Mouse (Mus musculus): Measurements from ENCODE around the gene Atp8a1. TPM values are rescaled to one million over a fixed set of nuclear protein-coding genes. Genes with fewer than 3 reads are reported as not detected.

Atp8a1 gene
- polyA plus RNA-seq, 1 experiment: 2.6 TPM

DNA sequence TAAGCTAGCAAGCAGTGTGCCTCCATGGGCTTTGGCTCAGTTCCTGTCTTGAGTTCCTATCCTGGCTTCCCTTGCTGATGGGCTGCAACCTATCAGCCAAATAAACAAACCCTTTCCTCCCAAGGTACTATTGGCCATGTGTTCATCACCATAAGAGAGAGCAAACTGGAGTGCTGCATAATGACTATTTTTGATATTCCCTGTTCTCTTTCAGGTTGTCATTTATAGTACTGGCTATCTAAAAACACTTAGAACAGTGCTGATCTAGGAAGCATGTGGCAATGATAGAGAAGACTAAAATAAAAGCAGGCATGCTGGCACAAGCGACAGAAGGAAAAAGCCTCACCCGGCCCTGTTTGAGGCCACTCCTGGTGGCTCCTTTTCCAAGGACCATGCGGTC, 149.1 kb downstream of the Atp8a1 start:
- 90% methylated on average over 3 of the region's 3 CpGs for WGBS
- DNase-seq (ENCODE audit: low read depth, low spot score): no peak

DNA sequence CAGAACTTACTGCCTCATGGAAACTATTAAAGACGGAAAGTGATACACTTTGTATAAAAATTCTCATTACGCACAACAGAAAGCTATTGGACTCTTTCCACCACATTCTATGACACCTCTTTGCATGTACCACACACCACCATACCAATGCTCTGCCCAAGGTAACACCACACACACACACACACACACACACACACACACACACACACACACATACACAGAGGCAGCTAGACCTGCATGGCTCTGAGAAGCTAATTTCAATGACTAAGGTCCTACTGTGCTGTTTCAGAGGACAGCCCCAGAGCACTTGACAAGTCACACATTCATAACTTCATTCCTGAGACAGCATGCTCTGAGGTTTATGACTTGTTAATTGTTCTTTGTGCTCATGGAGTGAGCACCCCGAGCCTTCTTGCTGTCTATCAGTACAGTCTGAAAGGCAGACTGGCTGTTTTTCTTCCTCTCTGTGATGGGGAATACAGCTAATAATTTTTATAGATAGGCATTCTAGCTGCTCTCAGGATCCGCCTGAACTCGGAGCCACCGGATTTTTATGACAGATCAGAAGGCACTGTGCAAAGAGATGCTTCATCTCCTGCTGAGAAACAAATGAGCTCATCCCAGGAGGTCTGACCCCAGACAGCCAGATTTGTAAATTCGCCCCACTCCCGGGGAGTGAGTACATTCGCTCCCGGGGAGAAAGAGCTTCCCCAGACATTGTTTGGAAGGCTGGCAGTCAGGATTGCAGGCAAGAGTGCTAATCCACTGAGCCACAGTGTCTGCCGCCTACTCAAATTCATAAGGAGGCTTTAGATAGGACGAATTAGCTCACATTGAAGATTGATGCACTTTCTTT, 150.3 kb downstream of the Atp8a1 start:
- DNase-seq (ENCODE audit: low read depth, low spot score): no peak
- WGBS: 56% methylated on average over 12 of the region's 12 CpGs

DNA sequence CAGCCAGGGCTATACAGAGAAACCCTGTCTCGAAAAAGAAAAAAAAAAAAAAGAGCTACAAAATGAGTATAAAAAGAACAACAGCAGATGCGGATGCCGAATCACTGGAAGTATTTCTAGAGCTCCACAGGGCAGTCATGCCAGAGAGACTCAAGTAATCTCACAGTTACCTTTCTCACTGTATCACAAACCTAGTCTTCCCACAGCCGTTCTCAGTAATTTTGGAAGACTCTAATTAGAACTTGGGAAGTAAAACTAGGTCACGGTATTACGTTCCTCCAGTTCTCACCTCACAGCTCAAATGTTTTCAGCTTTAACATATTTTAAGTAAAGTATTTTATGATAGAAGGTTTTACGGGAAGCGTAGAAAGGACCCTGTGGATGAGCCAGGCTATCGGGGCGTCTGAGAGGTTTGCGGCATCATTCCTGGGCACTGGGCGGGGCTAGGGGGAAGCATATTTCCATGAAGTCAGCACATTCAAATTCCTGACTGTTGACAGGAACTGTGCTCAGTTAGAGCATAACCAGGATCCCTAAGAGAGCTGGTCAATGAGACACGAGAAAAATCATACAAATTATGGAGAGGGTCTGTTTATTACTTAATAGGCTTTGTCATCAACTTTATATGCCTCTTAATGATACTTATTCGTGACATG, 152.1 kb downstream of the Atp8a1 start:
- no peak for DNase-seq (ENCODE audit: low read depth, low spot score)
- WGBS: 87% methylated on average over 14 of the region's 14 CpGs

DNA sequence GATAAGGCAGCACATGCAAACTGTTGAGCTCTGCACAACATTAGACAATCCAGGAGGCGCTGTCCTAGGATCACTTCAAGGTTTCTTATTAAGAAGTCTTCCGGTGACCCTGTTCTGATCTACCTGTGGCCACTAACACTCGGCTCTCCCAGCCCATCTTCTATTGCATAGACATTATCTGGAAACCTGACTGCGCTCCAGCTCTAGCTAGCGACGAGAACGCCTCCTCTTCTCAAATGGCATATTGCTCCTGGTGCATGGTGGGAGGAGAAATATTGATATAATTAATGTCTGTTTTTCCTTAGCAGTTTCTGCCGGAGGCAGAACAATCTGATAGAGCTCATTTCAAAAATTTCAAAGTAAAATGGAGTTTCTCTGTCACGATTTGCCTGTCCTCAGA, 156.9 kb downstream of the Atp8a1 start:
- no peak for DNase-seq (ENCODE audit: low read depth, low spot score)
- 94% methylated on average over 9 of the region's 9 CpGs for WGBS

DNA sequence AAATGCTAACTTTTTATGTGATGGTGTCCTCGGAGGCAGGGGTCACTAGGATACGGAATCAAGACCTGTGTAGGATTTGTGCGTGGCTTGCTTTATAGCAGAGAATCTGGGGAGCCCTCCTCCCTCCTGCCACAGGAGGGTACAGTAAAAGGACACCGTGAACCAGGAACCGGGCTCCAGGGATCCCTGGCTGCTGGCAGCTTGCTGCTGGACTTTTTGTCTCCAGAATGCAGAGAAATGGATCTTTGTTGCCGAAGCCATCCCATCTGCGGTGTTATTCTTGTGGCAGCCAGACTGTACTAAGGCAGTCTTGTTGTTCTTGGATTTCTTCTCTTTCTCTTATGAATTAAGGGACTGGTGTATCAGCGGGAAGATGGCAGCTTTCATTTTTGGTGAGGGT, 159.2 kb downstream of the Atp8a1 start:
- 88% methylated on average over 8 of the region's 8 CpGs for WGBS
- no peak for DNase-seq (ENCODE audit: low read depth, low spot score)

DNA sequence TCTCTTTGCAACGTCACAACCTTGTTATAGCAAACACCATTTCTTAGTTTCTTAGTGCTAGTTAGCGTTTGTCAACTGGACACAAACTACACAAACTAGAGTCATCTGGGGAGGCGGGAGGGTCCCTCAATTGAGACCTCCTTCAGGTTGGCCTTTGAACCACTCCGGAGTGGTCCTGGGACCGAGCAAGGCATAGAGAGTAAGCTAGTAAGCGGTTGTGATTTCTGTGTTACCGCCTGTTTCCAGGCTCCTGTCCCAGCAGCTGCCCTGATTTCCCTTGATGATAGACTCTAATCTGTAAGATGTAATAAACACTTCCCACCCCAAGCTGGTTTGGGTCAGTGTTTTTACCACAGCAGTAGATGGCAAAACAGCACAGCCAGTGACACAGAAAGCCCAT, 161.3 kb downstream of the Atp8a1 start:
- WGBS: 85% methylated on average over 7 of the region's 7 CpGs
- no peak for DNase-seq (ENCODE audit: low read depth, low spot score)

DNA sequence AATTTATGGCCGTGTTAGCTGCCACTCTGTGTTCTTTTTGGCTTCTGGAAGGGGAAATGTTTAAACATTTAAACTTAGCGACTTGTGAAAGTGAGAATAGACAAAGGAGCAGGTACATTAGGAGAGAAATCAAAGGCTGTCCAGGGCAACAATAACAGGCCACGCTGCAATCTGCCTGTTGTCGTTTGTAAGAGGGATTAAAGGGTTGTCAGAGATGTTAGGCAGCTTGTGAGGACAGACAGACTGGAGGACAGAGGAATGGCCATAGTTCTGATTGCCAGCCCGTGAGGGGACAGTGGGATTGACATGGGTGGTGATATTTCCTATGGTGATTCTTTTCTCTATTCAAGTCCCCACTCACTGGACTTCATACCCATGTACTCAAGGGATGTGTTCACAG, 161.8 kb downstream of the Atp8a1 start:
- WGBS: 68% methylated on average over 5 of the region's 5 CpGs

DNA sequence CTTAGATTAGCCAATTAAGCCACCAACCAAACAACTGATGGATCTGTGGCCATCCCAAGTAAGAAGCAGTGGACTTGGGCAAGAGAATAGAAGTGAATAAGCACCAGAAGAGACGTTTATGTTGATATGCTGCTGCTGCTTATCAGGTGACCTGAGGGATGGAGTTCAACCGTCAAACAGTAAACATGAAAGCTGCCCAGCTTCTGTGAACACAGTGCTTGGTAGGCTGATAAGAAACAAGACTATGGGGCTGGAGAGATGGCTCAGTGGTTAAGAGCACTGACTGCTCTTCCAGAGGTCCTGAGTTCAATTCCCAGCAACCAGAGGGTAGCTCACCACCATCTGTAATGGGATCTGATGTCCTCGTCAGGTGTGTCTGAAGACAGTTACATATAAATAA, 168.4 kb downstream of the Atp8a1 start:
- 75% methylated on average over 3 of the region's 3 CpGs for WGBS
- no peak for DNase-seq (ENCODE audit: low read depth, low spot score)

More for the DNA sequence above, 161.8 kb downstream of the Atp8a1 start:
- DNase-seq (ENCODE audit: low read depth, low spot score): no peak

DNA sequence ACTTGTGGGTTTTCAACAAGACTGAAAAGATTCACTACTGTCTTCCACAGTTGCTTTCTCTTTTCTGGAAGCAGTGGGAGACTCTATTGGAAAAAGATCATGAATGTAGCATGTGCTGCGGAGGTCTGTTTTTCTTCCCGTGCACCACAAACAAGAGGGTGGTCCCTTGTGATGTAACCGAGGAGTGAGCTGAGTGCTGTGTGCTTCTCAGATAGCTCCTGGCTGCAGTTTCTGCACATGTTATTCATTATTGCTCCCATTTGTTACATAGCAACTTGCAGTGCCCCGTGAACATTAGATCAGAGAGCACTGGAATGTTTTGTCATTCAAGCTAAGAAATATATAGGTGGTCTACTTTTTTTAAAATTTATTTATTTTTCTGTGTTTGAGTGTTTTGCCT, 174.2 kb downstream of the Atp8a1 start:
- no peak for DNase-seq (ENCODE audit: low read depth, low spot score)
- 87% methylated on average over 4 of the region's 4 CpGs for WGBS

DNA sequence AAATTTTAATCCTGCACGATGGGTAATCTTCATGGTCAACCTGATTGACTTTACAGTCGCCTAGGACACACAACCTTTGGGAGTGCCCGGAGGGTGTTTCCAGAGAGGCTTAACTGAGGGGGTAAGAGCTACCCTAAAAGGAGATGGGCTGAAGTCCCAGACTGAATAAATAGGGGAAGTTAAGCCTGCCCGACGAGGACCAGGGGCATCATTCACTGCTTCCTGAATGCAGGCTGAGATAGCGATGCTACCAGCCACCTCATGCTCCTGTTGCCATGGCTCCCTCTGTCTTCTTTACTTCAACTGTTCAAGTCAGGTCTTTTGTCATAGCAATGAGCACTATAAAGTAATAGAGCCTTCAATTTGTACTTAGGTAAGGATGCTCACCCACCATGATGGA, 177.1 kb downstream of the Atp8a1 start:
- no peak for DNase-seq (ENCODE audit: low read depth, low spot score)
- 73% methylated on average over 6 of the region's 6 CpGs for WGBS

DNA sequence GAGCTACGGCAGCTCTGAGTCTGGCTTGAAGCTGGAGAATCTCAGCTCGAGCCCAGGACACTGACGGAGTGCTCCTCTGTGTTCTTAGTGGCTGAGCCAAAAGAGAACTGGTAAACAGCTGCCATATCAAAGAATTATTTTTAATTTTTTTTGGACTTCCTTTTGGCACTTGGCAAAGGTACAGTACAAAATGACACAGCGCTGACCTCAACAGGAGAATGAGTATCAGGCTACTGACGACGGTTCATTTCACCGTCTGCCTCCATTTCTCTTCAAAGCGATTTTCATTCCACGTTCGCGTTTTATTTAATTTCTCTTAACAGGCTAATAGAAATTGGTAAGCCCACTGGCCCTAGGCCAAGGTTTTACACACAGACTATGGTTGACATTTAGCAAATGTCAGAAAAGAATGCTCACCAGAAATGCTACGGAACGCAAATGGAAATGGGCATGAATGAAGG, 177.8 kb downstream of the Atp8a1 start:
- WGBS: 65% methylated on average over 13 of the region's 13 CpGs
- no peak for DNase-seq (ENCODE audit: low read depth, low spot score)

DNA sequence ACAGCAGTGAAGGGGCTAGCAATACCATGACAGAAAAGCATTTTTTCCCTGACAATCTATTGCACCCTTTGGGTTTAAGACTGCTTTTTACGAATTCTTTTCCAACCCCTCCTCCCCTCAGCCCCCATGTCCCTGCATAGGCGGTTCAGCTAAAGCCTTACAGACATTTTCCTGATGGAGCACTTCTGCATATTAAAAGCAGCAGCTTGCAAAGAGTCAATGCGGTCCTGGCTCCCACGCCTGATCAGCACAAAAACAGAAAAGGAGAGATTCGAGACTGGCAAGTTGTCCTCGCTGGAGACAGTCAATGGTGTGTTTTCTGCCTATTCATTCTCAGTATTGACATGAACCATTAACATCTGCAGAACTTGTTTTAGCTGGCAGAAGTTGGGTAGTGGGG, 184.5 kb downstream of the Atp8a1 start:
- WGBS: 78% methylated on average over 6 of the region's 6 CpGs

DNA sequence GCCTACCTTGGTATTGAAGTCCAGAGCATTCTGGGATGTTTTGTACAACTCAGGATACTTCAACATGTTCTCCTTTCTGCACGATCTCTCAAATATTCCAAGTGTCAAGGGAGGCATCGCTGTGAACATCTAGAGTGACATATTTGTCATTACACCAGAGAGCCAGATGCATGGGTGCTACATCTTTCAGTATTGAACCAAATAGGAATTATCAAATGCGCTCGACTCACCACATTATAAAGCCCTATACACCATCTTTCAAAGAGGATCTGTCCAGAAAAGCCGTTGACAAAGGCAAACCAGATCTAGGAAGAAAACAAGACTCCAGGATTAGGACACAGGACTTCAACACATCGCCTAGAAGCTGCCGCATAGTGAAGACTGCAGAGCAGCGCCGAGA, 187.4 kb downstream of the Atp8a1 start:
- DNase-seq (ENCODE audit: low read depth, low spot score): no peak
- 95% methylated on average over 9 of the region's 9 CpGs for WGBS

More for the DNA sequence above, 184.5 kb downstream of the Atp8a1 start:
- no peak for DNase-seq (ENCODE audit: low read depth, low spot score)

DNA sequence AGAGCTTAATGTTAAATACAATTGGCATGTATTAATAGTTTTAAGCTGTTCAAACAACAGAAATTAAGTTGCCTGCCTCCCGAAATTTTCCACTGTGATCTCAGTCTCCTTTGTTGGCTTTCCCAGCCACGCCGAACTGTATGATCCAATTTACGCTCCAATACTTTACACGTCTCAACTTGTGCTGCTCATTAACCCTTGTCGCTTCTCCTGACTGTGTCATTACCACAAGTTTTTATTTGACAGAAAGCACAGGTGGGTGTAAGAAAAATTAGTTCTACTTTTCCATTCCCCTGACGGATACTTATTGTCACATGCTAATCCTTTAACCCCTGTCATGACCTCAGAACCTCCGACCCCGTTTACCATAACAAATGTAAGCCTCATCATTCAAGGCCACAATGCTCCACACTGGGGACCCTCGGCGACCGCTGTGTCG, 190.4 kb downstream of the Atp8a1 start:
- no peak for DNase-seq (ENCODE audit: low read depth, low spot score)
- 82% methylated on average over 13 of the region's 13 CpGs for WGBS

DNA sequence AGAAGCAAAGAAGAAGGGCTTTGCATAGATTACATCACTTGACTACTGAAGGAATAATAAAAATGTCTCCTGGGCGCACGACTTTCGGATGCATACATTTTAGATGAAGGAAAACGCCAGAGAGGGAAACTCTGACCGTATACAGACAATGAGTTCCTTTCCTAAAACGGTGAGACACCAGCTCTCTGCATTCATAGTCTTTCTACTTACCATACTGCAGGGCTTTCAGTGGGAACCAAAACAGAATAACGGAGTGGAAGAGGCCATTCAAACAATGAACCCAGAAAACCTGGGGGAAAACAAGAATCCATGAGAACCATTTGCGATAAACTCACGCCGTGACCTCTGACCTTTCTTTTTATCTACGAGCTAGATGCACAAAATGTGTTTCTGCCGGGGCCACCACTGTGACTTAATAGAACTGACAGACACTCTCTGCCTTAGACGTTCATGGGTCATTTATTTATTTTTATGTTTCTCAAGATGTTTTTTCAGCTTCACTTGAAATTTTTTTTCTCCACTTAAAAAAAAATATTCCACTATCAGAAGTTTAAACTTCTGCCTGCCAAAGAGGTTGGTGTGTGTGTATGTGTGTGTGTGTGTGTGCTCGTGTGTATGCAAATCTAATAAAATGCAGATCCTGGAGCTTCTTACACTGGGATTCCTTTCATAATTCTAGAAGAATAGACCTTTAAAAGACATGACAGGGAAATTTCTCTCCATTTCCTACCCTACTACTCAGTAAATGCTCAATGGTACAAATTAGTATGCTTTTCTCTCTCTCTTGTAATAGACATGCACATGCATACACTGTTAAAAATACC, 191.3 kb downstream of the Atp8a1 start:
- 87% methylated on average over 14 of the region's 14 CpGs for WGBS
- no peak for DNase-seq (ENCODE audit: low read depth, low spot score)

DNA sequence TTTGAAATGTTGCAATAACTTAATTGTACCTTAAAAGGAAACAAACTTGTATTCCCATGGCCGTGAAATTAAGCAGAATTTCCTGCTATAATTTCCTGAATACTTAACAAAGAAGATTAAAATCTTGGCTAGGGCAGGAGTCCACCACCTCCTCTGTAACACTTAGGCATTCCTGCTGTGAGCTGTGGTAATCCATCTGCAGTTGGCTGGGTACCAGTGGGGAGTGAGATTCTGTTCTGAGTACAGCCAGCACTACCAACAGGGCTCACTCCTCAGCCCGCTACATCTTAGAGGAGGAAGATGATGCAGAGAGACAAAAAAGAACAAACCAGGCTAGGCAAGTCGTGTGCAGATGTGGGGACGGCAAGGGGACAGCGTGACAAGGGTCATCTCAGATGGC, 192.7 kb downstream of the Atp8a1 start:
- DNase-seq (ENCODE audit: low read depth, low spot score): no peak
- 82% methylated on average over 5 of the region's 5 CpGs for WGBS

DNA sequence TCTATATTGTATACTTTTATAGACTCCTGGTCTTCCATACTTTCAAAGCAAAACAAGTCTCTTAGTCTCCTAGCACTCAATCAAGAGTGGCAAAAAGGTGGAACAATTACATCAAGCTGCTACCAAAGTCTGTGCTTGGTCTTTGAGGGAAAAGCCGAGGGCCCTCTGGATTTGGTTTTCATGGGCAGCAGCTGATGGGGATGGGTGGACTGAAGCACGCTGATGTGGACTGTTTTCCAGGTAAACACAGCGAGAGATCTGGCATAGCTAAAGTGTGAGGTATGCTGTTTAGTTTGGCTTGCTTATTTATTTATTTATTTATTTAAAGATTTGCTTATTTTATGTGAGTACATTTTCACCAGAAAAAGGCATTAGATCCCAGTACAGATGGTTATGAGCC, 193.7 kb downstream of the Atp8a1 start:
- 97% methylated on average over 3 of the region's 3 CpGs for WGBS
- DNase-seq (ENCODE audit: low read depth, low spot score): no peak

DNA sequence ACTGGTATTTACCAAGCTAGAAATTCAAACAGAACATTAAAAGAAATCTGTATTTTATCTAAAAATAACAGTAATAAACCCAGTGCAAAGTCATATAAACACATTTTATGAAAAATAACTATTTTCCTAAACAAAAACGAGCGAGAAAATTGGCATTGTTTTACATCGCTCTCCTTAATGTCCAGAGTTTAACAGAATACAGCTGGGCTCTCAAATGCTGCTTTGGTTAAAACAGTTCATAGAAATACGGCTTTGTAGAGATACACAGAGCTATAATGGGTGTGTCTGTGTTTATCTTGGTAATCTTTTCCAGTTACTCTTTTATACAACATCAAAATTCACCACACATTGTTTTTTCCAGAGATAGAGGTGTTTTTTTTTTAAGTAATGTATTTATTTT, 194.8 kb downstream of the Atp8a1 start:
- WGBS: 57% methylated on average over 4 of the region's 4 CpGs
- DNase-seq (ENCODE audit: low read depth, low spot score): no peak

DNA sequence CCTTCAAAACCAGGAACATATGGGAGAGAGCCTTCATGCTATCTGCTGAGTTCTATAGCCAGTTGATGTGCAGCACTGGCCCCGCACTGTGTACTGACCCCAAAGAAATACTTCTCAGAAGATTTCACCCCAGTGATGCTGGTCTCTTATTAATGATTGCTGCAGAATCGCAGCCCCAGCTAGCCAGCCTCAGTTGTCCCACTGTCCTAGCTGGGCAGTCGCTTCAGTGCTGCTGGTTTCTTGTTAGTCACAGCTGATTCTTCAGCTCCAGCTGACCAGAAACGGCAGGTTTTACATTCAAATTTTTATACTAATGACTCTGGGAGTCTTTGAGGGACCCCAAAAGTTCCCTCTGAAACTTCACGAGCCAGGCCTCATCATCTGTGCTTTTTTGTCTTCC, 197.2 kb downstream of the Atp8a1 start:
- WGBS: 93% methylated on average over 5 of the region's 5 CpGs
- DNase-seq (ENCODE audit: low read depth, low spot score): no peak

DNA sequence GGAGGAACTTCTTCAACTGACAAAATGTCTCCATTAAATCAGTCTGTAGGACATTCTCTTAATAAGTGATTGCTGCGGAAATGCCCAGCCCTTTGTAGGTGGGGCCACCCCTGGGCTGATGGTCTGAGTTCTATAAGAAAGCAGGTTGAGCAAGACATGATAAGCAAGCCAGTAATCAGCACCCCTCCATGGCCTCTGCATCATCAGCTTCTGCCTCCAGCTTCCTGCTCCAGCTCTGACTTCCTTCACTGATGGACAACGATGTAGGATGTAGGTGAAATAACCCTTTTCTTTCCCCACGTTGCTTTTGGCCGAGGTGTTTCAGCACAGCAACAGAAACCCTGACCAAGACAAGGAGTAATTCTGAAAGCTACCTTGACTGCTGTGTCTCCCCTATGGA, 198.1 kb downstream of the Atp8a1 start:
- 89% methylated on average over 4 of the region's 4 CpGs for WGBS

More for the DNA sequence above, 198.1 kb downstream of the Atp8a1 start:
- no peak for DNase-seq (ENCODE audit: low read depth, low spot score)
